Mouse (Mus musculus) intestine, postnatal 0 days (tissue): ENCODE measurements at regions not wholly inside any gene's neighbourhood (a gene's known extent, or its start where the extent isn't known, plus 50 kb on each side); places are given as distances from the start of the nearest gene placed in this dataset.
A peak's percentile ranks its signal among the peaks of the same experiment; 100 is the strongest.

ENCODE experiments used
- ATAC-seq: fragments of 200-750 bp; cut with Nextera tagmentation; 2 replicates; pipeline ENCODE4 v1.8.0; 2017; ENCODE audit warnings: mild to moderate bottlenecking, moderate TSS enrichment, moderate library complexity
- H3K27ac ChIP-seq: fragments of 300-500 bp; sonication (generic); 2 replicates; pipeline ENCODE4 v1.5.1; 2014; ENCODE audit warnings: mild to moderate bottlenecking, low read depth, low read length, moderate library complexity
- H3K27me3 ChIP-seq: fragments of 300-500 bp; sonication (generic); replicated peaks from 2 replicates; pipeline ENCODE4 v1.6.1; 2014; ENCODE audit warnings: low read length, mixed read lengths; ENCODE audit not compliant: control insufficient read depth, insufficient read depth
- H3K36me3 ChIP-seq: fragments of 300-500 bp; sonication (generic); 2 replicates; pipeline ENCODE4 v1.6.1; 2014; ENCODE audit warnings: mild to moderate bottlenecking, moderate library complexity; ENCODE audit not compliant: control insufficient read depth, insufficient read depth
- H3K4me1 ChIP-seq: fragments of 300-500 bp; sonication (generic); replicated peaks from 2 replicates; pipeline ENCODE4 v1.6.1; 2014; ENCODE audit warnings: antibody characterized with exemption, low read length, mixed read lengths; ENCODE audit not compliant: control insufficient read depth, insufficient read depth
- H3K4me2 ChIP-seq: fragments of 300-500 bp; sonication (generic); replicated peaks from 2 replicates; pipeline ENCODE4 v1.6.1; 2014; ENCODE audit warnings: low read depth, mild to moderate bottlenecking, moderate library complexity
- H3K4me3 ChIP-seq: fragments of 300-500 bp; sonication (generic); 2 replicates; pipeline ENCODE4 v1.5.1; 2014; ENCODE audit warnings: low read depth, low read length
- H3K9ac ChIP-seq: fragments of 300-500 bp; sonication (generic); 2 replicates; pipeline ENCODE4 v1.6.1; 2014; ENCODE audit warnings: mild to moderate bottlenecking, low read depth, low read length
- H3K9me3 ChIP-seq: fragments of 300-500 bp; sonication (generic); 2 replicates; pipeline ENCODE4 v1.6.1; 2016; ENCODE audit warnings: mixed run types; ENCODE audit not compliant: control insufficient read depth
- CTCF ChIP-seq: sonication (generic); IDR thresholded peaks from 2 replicates; pipeline ENCODE4 v1.5.1; 2016; ENCODE audit warnings: low read depth, mild to moderate bottlenecking, control low read depth, antibody characterized with exemption, moderate library complexity
- WGBS: fragments of 180-500 bp; shearing (Covaris S2); extraction: QIAGEN DNeasy Blood & Tissue Kit; methylation state at CpG from one replicate; pipeline ENCODE4 v1.1.7; 2014; 5-methylcytosine and 5-hydroxymethylcytosine counted together

GRCm38 (mm10) chr1:190470336-190470735 is 299.8 kb upstream of the Prox1 start:
- H3K36me3 ChIP-seq = no peaks in the 10 kb centered on the region
- H3K4me1 ChIP-seq = no peaks in the 10 kb centered on the region
- no peak overlapping the region for H3K4me3 ChIP-seq
- H3K9me3 ChIP-seq = no peaks in the 10 kb centered on the region
- H3K9ac ChIP-seq = no peak overlapping the region
- H3K4me2 ChIP-seq = no peak overlapping the region
- no peak for TF ChIP-seq CTCF
- WGBS = 44% methylated on average over 9 of the region's 9 CpGs
- no peak overlapping the region for H3K27ac ChIP-seq
- no peak for ATAC-seq
- no peaks in the 10 kb centered on the region for H3K27me3 ChIP-seq

- no peak overlapping the region for H3K4me3 ChIP-seq
- no peaks in the 10 kb centered on the region for H3K9me3 ChIP-seq
- WGBS = 59% methylated on average over 12 of the region's 12 CpGs
- H3K27me3 ChIP-seq = no peaks in the 10 kb centered on the region
- no peak overlapping the region for H3K4me2 ChIP-seq
- H3K36me3 ChIP-seq = no peaks in the 10 kb centered on the region
- ATAC-seq = no peak
- no peak overlapping the region for H3K27ac ChIP-seq
- TF ChIP-seq CTCF = no peak
- H3K4me1 ChIP-seq = no peaks in the 10 kb centered on the region
- no peak overlapping the region for H3K9ac ChIP-seq
Measured at GRCm38 (mm10) chr1:190457541-190458061, 287.1 kb upstream of the Prox1 start.

GRCm38 (mm10) chr1:190453549-190453948 is 283.0 kb upstream of the Prox1 start:
- Histone ChIP-seq H3K27ac (no peak overlapping the region), H3K4me2 (no peak overlapping the region), H3K9ac (no peak overlapping the region), H3K4me3 (no peak overlapping the region), H3K27me3 (no peaks in the 10 kb centered on the region), H3K4me1 (no peaks in the 10 kb centered on the region), H3K9me3 (no peaks in the 10 kb centered on the region), H3K36me3 (no peaks in the 10 kb centered on the region)
- WGBS = 94% methylated on average over 10 of the region's 10 CpGs
- no peak for ATAC-seq
- TF ChIP-seq CTCF = no peak

- H3K4me1 ChIP-seq = no peaks in the 10 kb centered on the region
- ATAC-seq = no peak
- TF ChIP-seq CTCF = no peak
- WGBS = 58% methylated on average over 11 of the region's 11 CpGs
- no peak overlapping the region for H3K9ac ChIP-seq
- no peak overlapping the region for H3K4me2 ChIP-seq
- no peak overlapping the region for H3K4me3 ChIP-seq
- H3K9me3 ChIP-seq = no peaks in the 10 kb centered on the region
- H3K27ac ChIP-seq = no peak overlapping the region
- H3K27me3 ChIP-seq = no peaks in the 10 kb centered on the region
- no peaks in the 10 kb centered on the region for H3K36me3 ChIP-seq
Measured at GRCm38 (mm10) chr1:190452115-190452842, 281.8 kb upstream of the Prox1 start.

GRCm38 (mm10) chr1:190448263-190448662 is 277.7 kb upstream of the Prox1 start:
- H3K9me3 ChIP-seq = no peaks in the 10 kb centered on the region
- TF ChIP-seq CTCF = no peak
- H3K27me3 ChIP-seq = no peaks in the 10 kb centered on the region
- ATAC-seq = peak; percentile 76
- H3K27ac ChIP-seq = no peak overlapping the region
- no peak overlapping the region for H3K9ac ChIP-seq
- no peaks in the 10 kb centered on the region for H3K36me3 ChIP-seq
- no peak overlapping the region for H3K4me2 ChIP-seq
- H3K4me3 ChIP-seq = no peak overlapping the region
- WGBS = 19% methylated on average over 8 of the region's 8 CpGs
- H3K4me1 ChIP-seq = no peaks in the 10 kb centered on the region

- no peak overlapping the region for H3K9ac ChIP-seq
- WGBS = 61% methylated on average over 7 of the region's 7 CpGs
- no peaks in the 10 kb centered on the region for H3K27me3 ChIP-seq
- no peak overlapping the region for H3K4me3 ChIP-seq
- no peak overlapping the region for H3K4me2 ChIP-seq
- no peaks in the 10 kb centered on the region for H3K9me3 ChIP-seq
- H3K36me3 ChIP-seq = no peaks in the 10 kb centered on the region
- no peaks in the 10 kb centered on the region for H3K4me1 ChIP-seq
- no peak for TF ChIP-seq CTCF
- no peak overlapping the region for H3K27ac ChIP-seq
- ATAC-seq = no peak
Measured at GRCm38 (mm10) chr1:190447253-190447652, 276.7 kb upstream of the Prox1 start.
